ENCODE assay signal across 10 mouse cellular contexts in the genomic region with DNA sequence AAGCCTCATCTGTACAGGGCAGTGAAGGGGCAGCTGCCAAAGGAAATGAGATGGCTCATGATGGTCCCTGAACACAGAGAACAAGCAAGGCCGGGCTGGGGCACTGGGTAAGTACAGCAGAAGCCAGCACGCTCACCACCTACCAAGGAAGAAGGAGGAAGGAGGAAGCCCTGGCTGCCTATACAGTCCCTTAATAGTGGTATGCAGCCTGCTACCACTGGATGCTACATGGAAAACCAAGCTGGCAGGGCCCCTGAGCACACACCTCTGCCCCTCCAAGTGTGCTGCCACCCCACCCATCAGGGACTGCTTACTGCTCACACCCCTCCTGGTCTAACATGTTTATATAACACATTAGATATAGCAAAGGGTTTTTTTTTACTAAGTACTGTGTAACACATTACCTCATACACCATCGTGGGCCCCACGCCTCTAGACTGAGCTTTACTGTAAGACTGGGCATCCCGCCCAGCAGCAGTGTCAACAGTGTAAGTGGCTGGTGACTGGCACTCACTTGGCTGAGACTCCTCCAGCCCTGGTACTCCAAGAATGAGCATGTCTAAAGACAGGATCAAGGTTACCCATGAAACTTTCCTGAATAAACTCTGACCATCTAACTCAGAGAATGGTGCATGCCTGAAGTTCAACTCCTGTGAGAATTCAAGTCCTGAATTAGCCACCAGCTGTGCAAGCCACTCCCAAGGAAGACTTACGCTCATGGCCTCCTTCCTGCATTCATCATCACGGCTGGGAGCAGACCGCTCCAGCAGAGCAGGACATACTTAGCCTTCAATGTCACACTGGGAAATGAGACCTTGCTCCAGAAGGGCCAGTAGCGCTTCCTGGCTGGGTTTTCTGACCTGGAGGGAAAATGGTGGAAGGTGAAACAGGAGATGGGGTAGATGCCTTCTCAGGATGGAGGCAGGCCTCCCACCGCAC. TPM values are rescaled to one million over a fixed set of nuclear protein-coding genes. Genes with fewer than 3 reads are reported as not detected.
DNase-seq lines count a peak whose midpoint lies in the region; ATAC-seq and TF ChIP-seq lines count a peak whose summit lies in the region.
"Had no signal": no experiment of that assay in that cellular context is flagged by ENCODE, and none has a peak within 500 bp of the region (broad histone marks: within the 10 kb centered on the region; RNA-seq: fewer than 3 reads in every experiment).

No protein-coding gene starts in this region.

- peaks cover 12% of the 10 kb centered on the region; the same call in 1 of the 2 replicates for H3K4me1 ChIP-seq in forebrain, embryonic 12.5 days
- no peaks in the 10 kb centered on the region for H3K4me1 ChIP-seq in forebrain, embryonic 11.5 days (replicated peaks; ENCODE audit: control insufficient read depth, insufficient read depth, low read length)
- H3K4me1 ChIP-seq in heart, adult 2 months (ENCODE audit: control insufficient read depth, insufficient read depth, low read length): peaks cover 4% of the 10 kb centered on the region; the same call in 1 of the 2 replicates
- no peaks in the 10 kb centered on the region for H3K4me1 ChIP-seq in lung, adult 2 months (ENCODE audit: control insufficient read depth, insufficient read depth, low read length)

- no peaks in the 10 kb centered on the region for H3K79me2 ChIP-seq in heart, adult 2 months (replicated peaks; ENCODE audit: control insufficient read depth, insufficient read depth, low read length)

- no peaks in the 10 kb centered on the region for H3K27me3 ChIP-seq in forebrain, embryonic 12.5 days
- H3K27me3 ChIP-seq in forebrain, embryonic 11.5 days (ENCODE audit: control insufficient read depth, insufficient read depth, low read length): no peaks in the 10 kb centered on the region
- no peaks in the 10 kb centered on the region for H3K27me3 ChIP-seq in heart, adult 2 months (ENCODE audit: control insufficient read depth, insufficient read depth, low read length)

- no peak for TF ChIP-seq POLR2A in heart, adult 2 months (IDR thresholded peaks at IDR 0.05; ENCODE audit: insufficient read depth, low read depth, low read length)
- TF ChIP-seq POLR2A in lung, adult 2 months (IDR thresholded peaks at IDR 0.05; ENCODE audit: borderline replicate concordance, extremely low read depth, low read depth, low read length): no peak

- H3K9ac ChIP-seq in forebrain, embryonic 12.5 days: no peak overlapping the region
- H3K9ac ChIP-seq in forebrain, embryonic 11.5 days (ENCODE audit: low read length): no peak overlapping the region
- H3K9ac ChIP-seq in heart, adult 2 months (ENCODE audit: low read depth, low read length): no peak overlapping the region

- no peak for TF ChIP-seq EP300 in heart, adult 2 months (IDR thresholded peaks at IDR 0.05; ENCODE audit: insufficient read depth, low read depth, low read length)

- H3K4me2 ChIP-seq in forebrain, embryonic 12.5 days: no peak overlapping the region
- no peak overlapping the region for H3K4me2 ChIP-seq in forebrain, embryonic 11.5 days (ENCODE audit: low read depth, low read length, severe bottlenecking)

- intact Hi-C loops in heart, adult 2 months (cut with DNase I): no loop called here

- H3K4me3 ChIP-seq in forebrain, embryonic 12.5 days (replicated peaks): no peak overlapping the region
- no peak overlapping the region for H3K4me3 ChIP-seq in forebrain, embryonic 11.5 days (ENCODE audit: low read depth, low read length)
- H3K4me3 ChIP-seq in heart, adult 2 months: no peak overlapping the region
- no peak overlapping the region for H3K4me3 ChIP-seq in lung, adult 2 months (replicated peaks; ENCODE audit: extremely low read depth, low read depth, low read length)

- H3K36me3 ChIP-seq in forebrain, embryonic 12.5 days (replicated peaks): no peaks in the 10 kb centered on the region
- H3K36me3 ChIP-seq in forebrain, embryonic 11.5 days (ENCODE audit: control insufficient read depth, insufficient read depth, low read length): no peaks in the 10 kb centered on the region
- H3K36me3 ChIP-seq in heart, adult 2 months (ENCODE audit: control insufficient read depth, insufficient read depth, low read length): no peaks in the 10 kb centered on the region

- no peak for DNase-seq in forebrain, embryonic 11.5 days (ENCODE audit: low spot score)
- peak; percentile 25 for DNase-seq in Muller cell, postnatal 12 days (ENCODE audit: inconsistent ontology term)
- DNase-seq in heart, adult 2 months: peak; percentile 61 to 73
- DNase-seq in lung, adult 2 months: peak; percentile 75
- DNase-seq in urinary bladder, adult 18-20 months (ENCODE audit: low spot score in 2 of 2): no peak
- no peak for DNase-seq in natural killer cell, adult 2 months (ENCODE audit: low spot score in 2 of 2)
- no peak for DNase-seq in spleen, adult 12 weeks (ENCODE audit: low spot score)
- DNase-seq: kidney, adult 18-20 months had no signal

- WGBS in forebrain, embryonic 12.5 days: 82% methylated on average over 10 of the region's 10 CpGs
- 83% methylated on average over 10 of the region's 10 CpGs for WGBS in forebrain, embryonic 11.5 days
- WGBS in heart, adult 2 months: 43% methylated on average over 10 of the region's 10 CpGs
- 47% methylated on average over 10 of the region's 10 CpGs for WGBS in lung, adult 2 months

- H3K9me3 ChIP-seq in forebrain, embryonic 12.5 days: no peaks in the 10 kb centered on the region
- H3K9me3 ChIP-seq in forebrain, embryonic 11.5 days (ENCODE audit: control insufficient read depth, low read length): no peaks in the 10 kb centered on the region

- no peak for TF ChIP-seq CTCF in heart, adult 2 months (IDR thresholded peaks at IDR 0.05)
- no peak for TF ChIP-seq CTCF in lung, adult 2 months (IDR thresholded peaks at IDR 0.05; ENCODE audit: insufficient read depth, low read length)

- peak; percentile 49; the same call in 1 of the 2 replicates for ATAC-seq in forebrain, embryonic 12.5 days (ENCODE audit: low FRiP score)
- no peak for ATAC-seq in forebrain, embryonic 11.5 days (replicated peaks; ENCODE audit: low FRiP score)

- H3K27ac ChIP-seq in forebrain, embryonic 12.5 days: no peak overlapping the region
- H3K27ac ChIP-seq in forebrain, embryonic 11.5 days (ENCODE audit: low read depth, low read length): no peak overlapping the region
- no peak overlapping the region; the same call in 1 of the 2 replicates for H3K27ac ChIP-seq in heart, adult 2 months

RNA-seq across cellular contexts. Expression of gene Ankrd60, which starts 30.1 kb away (rescaled TPM):
- not detected in 2 replicates for polyA plus RNA-seq in forebrain, embryonic 12.5 days (2016; fragmentation: Nextera tagmentation; extraction: Ambion mirVana)
- polyA plus RNA-seq in forebrain, embryonic 11.5 days (2014; fragmentation: Nextera tagmentation; extraction: Ambion mirVana): not detected in 2 replicates
- total RNA-seq in heart, adult 2 months (2021): not detected
- not detected in 2 replicates for polyA plus RNA-seq in heart, adult 2 months (2012; rRNA removed)
- not detected in 2 replicates for polyA plus RNA-seq in lung, adult 2 months (2012; rRNA removed)
- polyA plus RNA-seq: C2C12 had no signal

RNA-seq across cellular contexts. Expression of gene Rab22a, which starts 51.3 kb away (rescaled TPM):
- polyA plus RNA-seq in forebrain, embryonic 12.5 days (2016; fragmentation: Nextera tagmentation; extraction: Ambion mirVana): 43.1 and 47.7 TPM in 2 replicates
- polyA plus RNA-seq in forebrain, embryonic 11.5 days (2014; fragmentation: Nextera tagmentation; extraction: Ambion mirVana): 34.7 and 38.4 TPM in 2 replicates
- total RNA-seq in heart, adult 2 months (2021): 10 to 100 TPM; 33.4 to 40.9 TPM
- polyA plus RNA-seq in heart, adult 2 months (2012; rRNA removed): 11.1 and 14.6 TPM in 2 replicates
- 27.3 and 51.1 TPM in 2 replicates for polyA plus RNA-seq in lung, adult 2 months (2012; rRNA removed)

Comparison
In these comparisons a context has a peak if more than half of its experiments do, and no peak if none do; other contexts are left out.
1. DNase-seq: peak in Muller cell, postnatal 12 days (single experiment), heart, adult 2 months (2 of 2) and lung, adult 2 months (single experiment); none in forebrain, embryonic 11.5 days (single experiment), urinary bladder, adult 18-20 months (0 of 2), natural killer cell, adult 2 months (0 of 2) and spleen, adult 12 weeks (single experiment).